Mouse (Mus musculus): ENCODE measurements around the gene Agtpbp1. TPM values are rescaled to one million over a fixed set of nuclear protein-coding genes. Genes with fewer than 3 reads are reported as not detected.

Gene Agtpbp1
- polyA plus RNA-seq, 1 experiment from 2014 or later = 11.6 TPM

DNA sequence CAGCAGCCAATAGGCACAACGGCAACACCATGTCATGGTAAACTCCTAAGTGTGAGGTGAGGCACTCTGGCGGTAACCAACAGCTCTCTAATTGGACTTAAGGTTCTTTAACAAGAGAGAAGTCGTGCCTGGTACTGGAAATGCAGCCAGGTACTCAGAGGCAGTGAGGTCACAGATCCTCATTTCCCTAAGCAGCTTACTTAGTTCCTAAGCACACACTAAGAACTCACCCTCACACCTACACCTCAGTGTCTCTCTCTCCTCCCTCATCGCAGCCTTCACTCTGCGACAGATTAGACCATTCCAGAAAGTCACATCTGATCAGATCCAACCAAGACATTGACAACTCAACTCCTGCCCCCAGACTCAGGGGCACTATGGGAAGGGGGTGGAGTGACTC, 45.0 kb downstream of the Agtpbp1 start:
- H3K4me1 ChIP-seq = peaks cover 17% of the 10 kb centered on the region
- WGBS = 82% methylated on average over 5 of the region's 5 CpGs
- no peak for DNase-seq (ENCODE audit: low spot score)
- H3K4me3 ChIP-seq = no peak overlapping the region
- no peaks in the 10 kb centered on the region for H3K27me3 ChIP-seq (ENCODE audit: low read depth, poor library complexity, severe bottlenecking)
- H3K36me3 ChIP-seq = no peaks in the 10 kb centered on the region
- no peaks in the 10 kb centered on the region for H3K9me3 ChIP-seq (replicated peaks)
- no peak overlapping the region for H3K27ac ChIP-seq

DNA sequence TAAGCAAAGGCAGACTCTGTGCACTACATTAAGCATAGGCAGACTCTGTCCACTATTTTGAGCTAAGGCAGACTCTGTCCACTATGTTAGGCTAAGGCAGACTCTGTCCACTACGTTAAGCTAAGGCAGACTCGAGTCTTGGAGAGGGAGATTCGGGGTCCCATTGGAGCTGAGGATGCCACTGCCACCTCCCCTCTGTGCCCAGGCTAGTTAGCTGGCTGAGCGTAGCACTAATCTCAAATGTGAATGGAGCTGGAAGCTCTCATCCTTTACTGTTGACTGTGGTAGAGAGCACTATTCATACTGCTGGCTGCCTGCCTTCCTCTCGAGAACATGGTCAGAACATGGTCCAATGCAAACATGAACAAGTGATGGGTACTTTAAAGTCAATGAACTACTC, 46.4 kb downstream of the Agtpbp1 start:
- Histone ChIP-seq H3K9me3 (replicated peaks) (no peaks in the 10 kb centered on the region), H3K4me3 (no peak overlapping the region), H3K27ac (no peak overlapping the region), H3K36me3 (no peaks in the 10 kb centered on the region), H3K4me1 (peaks cover 8% of the 10 kb centered on the region), H3K27me3 (ENCODE audit: low read depth, poor library complexity, severe bottlenecking) (no peaks in the 10 kb centered on the region)
- DNase-seq (ENCODE audit: low spot score) = no peak
- WGBS = 89% methylated on average over 5 of the region's 5 CpGs

DNA sequence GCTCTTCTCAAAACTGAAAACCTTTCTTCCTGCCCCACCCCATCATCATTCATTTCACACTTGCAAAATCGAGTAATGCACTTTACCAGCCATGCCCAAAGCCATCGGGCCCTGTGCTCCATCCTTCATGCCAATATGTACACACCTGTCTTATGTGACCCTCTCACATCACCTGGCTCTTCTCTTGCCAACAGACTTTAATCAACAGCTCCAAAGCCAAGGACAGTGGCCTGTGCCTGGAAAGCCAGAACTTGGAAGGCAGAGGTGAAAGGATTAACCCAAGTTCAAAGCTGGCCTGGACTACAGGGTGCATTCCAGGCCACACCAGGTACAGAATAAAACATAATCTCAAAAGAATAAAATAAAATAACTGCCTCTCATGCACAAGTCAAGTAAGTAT, 48.4 kb downstream of the Agtpbp1 start:
- DNase-seq (ENCODE audit: low spot score) = no peak
- H3K4me1 ChIP-seq = no peaks in the 10 kb centered on the region
- no peak overlapping the region for H3K27ac ChIP-seq
- WGBS = 83% methylated on average over 2 of the region's 2 CpGs
- 0 out of 2 replicates have a peak, but pooled peaks cover 5% of the 10 kb centered on the region for H3K36me3 ChIP-seq
- H3K27me3 ChIP-seq (ENCODE audit: low read depth, poor library complexity, severe bottlenecking) = no peaks in the 10 kb centered on the region
- no peaks in the 10 kb centered on the region for H3K9me3 ChIP-seq (replicated peaks)
- H3K4me3 ChIP-seq = no peak overlapping the region

DNA sequence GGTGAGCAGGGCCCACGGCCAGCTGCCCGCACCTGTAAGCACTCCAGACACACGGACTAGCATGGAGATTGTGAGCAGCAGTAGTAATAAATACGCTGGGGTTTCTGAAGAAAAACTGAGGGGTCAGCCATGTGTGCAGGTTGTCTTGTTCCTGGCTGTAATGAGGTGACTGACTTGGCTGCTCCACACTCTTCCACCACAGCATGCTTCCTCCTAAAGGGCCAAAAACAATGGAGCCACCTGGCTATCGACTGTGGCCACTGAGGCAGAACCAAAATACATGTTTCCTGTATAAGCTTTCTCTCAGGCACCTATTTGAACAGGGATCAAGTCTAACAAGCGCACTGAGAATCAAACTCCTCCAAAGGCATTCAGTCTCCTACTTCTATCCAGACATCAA, 49.3 kb downstream of the Agtpbp1 start:
- 93% methylated on average over 6 of the region's 6 CpGs for WGBS
- Histone ChIP-seq H3K9me3 (replicated peaks) (no peaks in the 10 kb centered on the region), H3K27ac (no peak overlapping the region), H3K4me1 (no peaks in the 10 kb centered on the region), H3K36me3 (0 out of 2 replicates have a peak, but pooled peaks cover 5% of the 10 kb centered on the region), H3K4me3 (no peak overlapping the region), H3K27me3 (ENCODE audit: low read depth, poor library complexity, severe bottlenecking) (no peaks in the 10 kb centered on the region)
- no peak for DNase-seq (ENCODE audit: low spot score)

DNA sequence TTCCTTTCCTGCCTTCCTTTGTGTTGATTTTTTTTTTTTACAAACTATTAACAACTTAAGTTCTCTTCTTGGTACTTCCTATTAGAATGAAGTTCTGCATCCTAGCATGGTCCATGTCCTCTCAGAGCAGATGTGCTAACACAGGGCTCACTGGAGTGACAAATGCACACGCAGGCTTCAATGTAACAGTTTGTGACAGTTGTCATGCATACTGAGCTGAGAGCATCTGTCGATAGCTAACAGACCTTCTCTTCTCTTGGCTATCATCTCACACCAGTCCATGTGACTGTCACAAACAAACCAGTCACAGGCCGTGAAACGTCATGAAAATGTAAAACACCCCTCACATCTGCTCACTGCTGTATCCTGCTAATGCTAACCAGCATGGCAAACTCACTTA, 50.7 kb downstream of the Agtpbp1 start:
- 0 out of 2 replicates have a peak, but pooled peaks cover 5% of the 10 kb centered on the region for H3K36me3 ChIP-seq
- no peaks in the 10 kb centered on the region for H3K9me3 ChIP-seq (replicated peaks)
- H3K27ac ChIP-seq = no peak overlapping the region
- H3K27me3 ChIP-seq (ENCODE audit: low read depth, poor library complexity, severe bottlenecking) = no peaks in the 10 kb centered on the region
- no peaks in the 10 kb centered on the region for H3K4me1 ChIP-seq
- H3K4me3 ChIP-seq = no peak overlapping the region
- DNase-seq (ENCODE audit: low spot score) = no peak
- 84% methylated on average over 4 of the region's 4 CpGs for WGBS

DNA sequence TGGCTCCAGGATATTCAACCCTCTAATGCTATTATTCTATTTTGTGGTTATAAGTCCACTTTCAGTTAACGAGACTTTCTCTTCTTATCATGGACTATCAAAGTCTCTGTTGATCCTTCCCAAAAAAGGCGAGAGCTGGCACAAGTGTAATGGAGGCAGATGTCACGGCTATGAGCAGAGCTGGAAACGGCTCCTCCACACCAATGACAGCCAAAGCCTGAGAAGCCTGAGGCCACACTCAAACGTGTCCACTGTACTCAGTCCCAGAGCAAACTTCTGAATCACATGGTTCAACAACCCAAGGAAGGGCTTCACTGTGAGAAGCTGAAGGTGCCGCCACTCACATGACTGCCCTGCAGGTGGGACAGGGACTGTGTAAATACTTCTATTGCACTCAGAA, 51.7 kb downstream of the Agtpbp1 start:
- Histone ChIP-seq H3K27ac (no peak overlapping the region), H3K27me3 (ENCODE audit: low read depth, poor library complexity, severe bottlenecking) (no peaks in the 10 kb centered on the region), H3K4me3 (no peak overlapping the region), H3K36me3 (0 out of 2 replicates have a peak, but pooled peaks cover 5% of the 10 kb centered on the region), H3K9me3 (replicated peaks) (no peaks in the 10 kb centered on the region), H3K4me1 (no peaks in the 10 kb centered on the region)
- WGBS = 86% methylated on average over 6 of the region's 6 CpGs
- DNase-seq (ENCODE audit: low spot score) = no peak

DNA sequence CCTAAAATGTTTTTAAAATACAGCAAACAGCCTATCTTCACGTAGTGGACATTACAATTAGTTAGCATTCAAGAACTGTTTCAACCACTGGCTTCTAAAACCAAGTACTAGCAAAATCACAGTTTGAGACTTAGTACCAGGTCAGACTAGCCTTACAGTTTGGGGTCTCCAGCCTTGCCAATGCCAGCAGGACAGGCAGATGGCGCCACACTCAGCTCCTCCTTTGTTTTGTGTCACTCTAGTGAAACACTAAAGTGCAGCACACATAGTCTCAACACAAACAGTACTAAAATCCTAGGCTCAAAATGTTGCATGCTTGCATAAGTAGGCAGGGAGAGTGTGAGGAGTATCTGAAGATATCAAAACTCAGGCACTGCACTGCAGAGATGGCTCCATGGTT, 53.8 kb downstream of the Agtpbp1 start:
- Histone ChIP-seq H3K27me3 (ENCODE audit: low read depth, poor library complexity, severe bottlenecking) (no peaks in the 10 kb centered on the region), H3K9me3 (replicated peaks) (no peaks in the 10 kb centered on the region), H3K27ac (no peak overlapping the region), H3K36me3 (peaks cover 16% of the 10 kb centered on the region), H3K4me1 (no peaks in the 10 kb centered on the region), H3K4me3 (no peak overlapping the region)
- WGBS = 64% methylated on average over 2 of the region's 2 CpGs
- DNase-seq (ENCODE audit: low spot score) = no peak

DNA sequence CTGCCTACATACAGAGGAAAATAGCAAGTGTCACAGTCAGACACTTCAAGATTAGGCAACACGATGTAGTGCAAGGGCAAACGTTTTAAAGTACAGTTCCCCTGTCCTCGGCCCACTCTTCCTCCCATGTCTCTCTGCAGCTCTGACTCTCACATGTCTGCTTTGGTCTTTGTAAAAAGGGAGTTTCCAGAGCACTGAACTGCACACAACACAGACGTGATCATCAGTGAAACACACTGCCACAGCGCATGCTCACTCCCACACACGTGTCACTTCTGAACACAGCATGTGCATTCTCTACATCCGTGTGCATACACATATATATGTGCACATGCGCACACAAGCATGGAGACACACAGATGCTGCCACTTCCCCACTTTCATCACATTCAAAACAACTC, 54.5 kb downstream of the Agtpbp1 start:
- no peak for DNase-seq (ENCODE audit: low spot score)
- H3K27me3 ChIP-seq (ENCODE audit: low read depth, poor library complexity, severe bottlenecking) = no peaks in the 10 kb centered on the region
- no peaks in the 10 kb centered on the region for H3K9me3 ChIP-seq (replicated peaks)
- H3K4me1 ChIP-seq = no peaks in the 10 kb centered on the region
- H3K4me3 ChIP-seq = no peak overlapping the region
- WGBS = 93% methylated on average over 8 of the region's 8 CpGs
- H3K36me3 ChIP-seq = peaks cover 18% of the 10 kb centered on the region
- no peak overlapping the region for H3K27ac ChIP-seq

DNA sequence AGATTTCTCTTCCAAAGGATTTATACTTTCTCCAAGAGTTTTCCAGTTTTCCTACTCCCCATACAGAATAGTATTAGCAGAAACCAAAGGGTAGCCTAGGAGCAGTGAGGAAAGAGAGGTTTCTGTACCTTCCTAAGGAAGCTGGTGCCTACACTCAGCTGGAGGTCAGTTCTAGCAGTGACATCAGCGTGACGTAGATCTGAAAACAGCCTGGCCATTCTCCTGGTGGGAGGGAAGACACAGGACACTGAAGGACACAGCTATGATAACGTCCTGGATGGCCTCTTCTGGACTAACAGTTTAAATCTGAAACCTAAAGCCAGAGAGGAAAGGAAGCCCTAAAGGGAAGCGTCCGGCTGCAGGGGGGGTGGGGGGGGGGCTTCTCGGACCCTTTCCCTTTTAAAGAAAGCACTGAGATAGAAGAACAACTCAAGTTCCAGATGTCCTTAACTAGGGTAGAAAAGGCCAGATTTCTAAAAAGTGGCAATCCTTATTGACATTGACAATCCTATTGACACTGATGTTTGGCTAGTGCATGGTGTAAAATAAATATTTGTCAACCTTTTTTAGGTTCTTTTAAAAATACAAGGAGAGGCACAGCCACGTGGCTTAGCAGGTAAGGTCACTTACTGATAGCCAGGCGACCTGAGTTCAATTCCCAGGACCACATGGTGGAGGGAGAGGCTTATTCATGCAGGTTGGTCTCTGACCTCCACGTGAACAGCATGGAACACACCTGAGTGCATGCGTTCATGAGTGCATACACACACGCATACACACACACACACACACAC, 63.6 kb downstream of the Agtpbp1 start:
- no peak for DNase-seq (ENCODE audit: low spot score)
- no peaks in the 10 kb centered on the region for H3K27me3 ChIP-seq (ENCODE audit: low read depth, poor library complexity, severe bottlenecking)
- no peaks in the 10 kb centered on the region for H3K9me3 ChIP-seq (replicated peaks)
- H3K36me3 ChIP-seq = peaks cover 9% of the 10 kb centered on the region
- WGBS = 83% methylated on average over 11 of the region's 11 CpGs
- no peaks in the 10 kb centered on the region for H3K4me1 ChIP-seq
- no peak overlapping the region for H3K27ac ChIP-seq
- no peak overlapping the region for H3K4me3 ChIP-seq

DNA sequence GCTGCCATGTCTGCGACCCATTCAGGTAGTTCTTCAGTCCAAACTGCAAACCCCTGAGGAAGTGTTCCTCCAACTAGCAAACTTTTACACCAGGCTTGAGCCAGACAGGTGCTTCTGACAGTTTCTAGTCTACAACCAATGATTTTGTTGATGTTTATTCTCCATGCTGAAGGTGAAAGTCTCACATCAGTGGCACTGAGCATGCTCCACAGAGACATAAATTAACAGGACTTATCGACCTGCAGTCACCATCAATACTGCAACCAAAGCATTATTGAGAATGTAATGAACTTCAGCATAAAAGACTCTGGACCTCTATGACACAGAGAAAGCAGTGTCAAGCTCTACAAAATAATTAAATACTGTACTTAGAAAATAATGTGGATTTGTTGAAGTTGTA, 64.2 kb downstream of the Agtpbp1 start:
- DNase-seq (ENCODE audit: low spot score) = no peak
- no peak overlapping the region for H3K4me3 ChIP-seq
- no peaks in the 10 kb centered on the region for H3K27me3 ChIP-seq (ENCODE audit: low read depth, poor library complexity, severe bottlenecking)
- H3K36me3 ChIP-seq = peaks cover 5% of the 10 kb centered on the region; the same call in 1 of the 2 replicates
- 90% methylated on average over 2 of the region's 2 CpGs for WGBS
- H3K27ac ChIP-seq = no peak overlapping the region
- H3K9me3 ChIP-seq (replicated peaks) = no peaks in the 10 kb centered on the region
- no peaks in the 10 kb centered on the region for H3K4me1 ChIP-seq

DNA sequence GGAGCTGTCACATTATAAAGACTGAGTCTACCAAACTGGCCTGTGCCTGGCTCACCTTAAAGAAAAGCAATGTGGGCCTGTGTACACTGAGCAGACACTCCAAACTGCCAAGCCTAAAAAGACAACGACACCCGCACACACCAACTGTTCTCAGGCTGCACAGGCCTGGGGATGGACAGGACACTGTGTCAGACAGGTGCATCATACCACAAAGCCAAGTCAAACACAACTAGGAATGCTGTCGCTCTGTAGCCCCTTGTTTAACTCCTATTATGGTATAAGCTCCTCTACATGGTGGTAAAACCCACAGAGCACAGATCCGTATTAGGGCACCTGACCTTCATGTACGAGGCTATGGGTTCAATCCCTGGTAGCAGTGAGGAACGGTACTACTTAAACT, 65.5 kb downstream of the Agtpbp1 start:
- Histone ChIP-seq H3K27me3 (ENCODE audit: low read depth, poor library complexity, severe bottlenecking) (no peaks in the 10 kb centered on the region), H3K4me3 (no peak overlapping the region), H3K9me3 (replicated peaks) (no peaks in the 10 kb centered on the region), H3K36me3 (0 out of 2 replicates have a peak, but pooled peaks cover 2% of the 10 kb centered on the region), H3K4me1 (no peaks in the 10 kb centered on the region), H3K27ac (no peak overlapping the region)
- WGBS = 89% methylated on average over 6 of the region's 6 CpGs
- DNase-seq (ENCODE audit: low spot score) = no peak

DNA sequence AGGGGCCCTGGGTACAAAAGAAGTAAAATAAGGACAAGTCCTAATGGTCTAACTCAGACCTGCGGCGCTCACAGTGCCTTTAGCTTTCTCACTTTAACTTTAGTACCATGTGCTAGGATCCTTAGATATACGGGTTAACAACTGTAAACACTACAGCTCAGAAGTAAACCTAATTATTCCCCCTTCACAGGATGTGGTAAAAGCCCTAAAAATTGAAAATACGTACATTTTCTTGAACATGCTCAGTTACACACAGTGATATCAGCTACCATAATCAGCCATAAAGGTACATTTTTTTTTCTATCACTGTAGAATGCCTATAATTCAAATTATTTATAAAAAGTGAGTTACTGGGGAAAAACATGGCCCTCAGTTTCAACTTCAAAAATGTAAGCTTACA, 67.0 kb downstream of the Agtpbp1 start:
- no peak overlapping the region for H3K27ac ChIP-seq
- H3K4me1 ChIP-seq = no peaks in the 10 kb centered on the region
- H3K4me3 ChIP-seq = no peak overlapping the region
- H3K27me3 ChIP-seq (ENCODE audit: low read depth, poor library complexity, severe bottlenecking) = no peaks in the 10 kb centered on the region
- DNase-seq (ENCODE audit: low spot score) = no peak
- H3K36me3 ChIP-seq = 0 out of 2 replicates have a peak, but pooled peaks cover 3% of the 10 kb centered on the region
- WGBS = 81% methylated on average over 4 of the region's 4 CpGs
- H3K9me3 ChIP-seq (replicated peaks) = no peaks in the 10 kb centered on the region

DNA sequence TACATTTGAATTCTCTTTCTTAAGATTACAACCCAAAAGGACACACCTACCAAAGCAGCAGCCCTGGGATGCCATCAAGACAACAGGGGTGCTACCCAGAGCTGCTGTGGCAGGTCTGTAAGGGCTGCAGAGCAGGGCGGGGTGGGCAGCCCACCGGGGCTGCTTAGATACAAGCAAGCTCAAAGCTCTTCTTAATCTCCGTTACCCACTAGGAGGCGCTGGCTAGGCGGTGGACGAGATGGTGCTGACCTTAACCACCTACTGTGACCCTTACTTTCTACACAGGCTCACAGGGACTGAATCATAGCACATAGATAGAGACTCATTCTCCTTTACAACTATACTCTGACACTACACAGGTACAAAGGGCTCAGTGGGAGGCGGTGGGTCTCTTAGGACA, 70.0 kb downstream of the Agtpbp1 start:
- Histone ChIP-seq H3K27me3 (ENCODE audit: low read depth, poor library complexity, severe bottlenecking) (no peaks in the 10 kb centered on the region), H3K4me1 (no peaks in the 10 kb centered on the region), H3K36me3 (peaks cover 9% of the 10 kb centered on the region; the same call in 1 of the 2 replicates), H3K9me3 (replicated peaks) (no peaks in the 10 kb centered on the region), H3K4me3 (no peak overlapping the region), H3K27ac (no peak overlapping the region)
- no peak for DNase-seq (ENCODE audit: low spot score)
- 19% methylated on average over 7 of the region's 7 CpGs for WGBS

All from limb, embryonic 10.5 days (tissue).